Mouse (Mus musculus) liver, postnatal 0 days (tissue): ENCODE data around the gene Nek4. TPM values are rescaled to one million over a fixed set of nuclear protein-coding genes. Genes with fewer than 3 reads are reported as not detected.

Experiments used
- ATAC-seq: fragments of 200-750 bp; cut with Nextera tagmentation; 2 replicates; pipeline ENCODE4 v1.8.0; 2017; ENCODE audit warnings: mild to moderate bottlenecking, moderate library complexity
- DNase-seq: peaks from one replicate; pipeline ENCODE4 v3.0.0-alpha.2; 2016
- H3K27ac ChIP-seq: fragments of 300-500 bp; sonication (generic); 2 replicates; pipeline ENCODE4 v1.5.1; 2014; ENCODE audit warnings: antibody characterized with exemption, moderate library complexity, mild to moderate bottlenecking, low read depth
- H3K27me3 ChIP-seq: fragments of 300-500 bp; sonication (generic); 2 replicates; pipeline ENCODE4 v1.6.1; 2014; ENCODE audit warnings: low read length, control low read depth, mixed read lengths; ENCODE audit not compliant: insufficient read depth
- H3K36me3 ChIP-seq: fragments of 300-500 bp; sonication (generic); replicated peaks from 2 replicates; pipeline ENCODE4 v1.6.1; 2014; ENCODE audit warnings: mild to moderate bottlenecking, control low read depth, low read length, moderate library complexity, mixed read lengths; ENCODE audit not compliant: insufficient read depth
- H3K4me1 ChIP-seq: fragments of 300-500 bp; sonication (generic); 2 replicates; pipeline ENCODE4 v1.6.1; 2014; ENCODE audit warnings: antibody characterized with exemption, mild to moderate bottlenecking, control low read depth; ENCODE audit not compliant: insufficient read depth
- H3K4me2 ChIP-seq: fragments of 300-500 bp; sonication (generic); 2 replicates; pipeline ENCODE4 v1.6.1; 2014; ENCODE audit warnings: low read depth, mild to moderate bottlenecking, low read length, moderate library complexity, mixed read lengths
- H3K4me3 ChIP-seq: fragments of 300-500 bp; sonication (generic); 2 replicates; pipeline ENCODE4 v1.5.1; 2014; ENCODE audit warnings: low read depth, low read length
- H3K9ac ChIP-seq: fragments of 300-500 bp; sonication (generic); replicated peaks from 2 replicates; pipeline ENCODE4 v1.6.1; 2014; ENCODE audit warnings: mild to moderate bottlenecking, moderate library complexity
- H3K9me3 ChIP-seq: fragments of 300-500 bp; sonication (generic); 2 replicates; pipeline ENCODE4 v1.6.1; 2016; ENCODE audit warnings: mild to moderate bottlenecking, control low read depth, low read length, mixed read lengths
- CTCF ChIP-seq: sonication (generic); IDR thresholded peaks from 2 replicates; pipeline ENCODE4 v1.5.1; 2016; ENCODE audit warnings: antibody characterized with exemption, low read depth
- EP300 ChIP-seq: IDR thresholded peaks from 2 replicates; pipeline ENCODE4 v1.6.1; 2016; ENCODE audit warnings: antibody characterized with exemption, low read depth, mild to moderate bottlenecking
- WGBS: fragments of 180-500 bp; shearing (Covaris S2); extraction: QIAGEN DNeasy Blood & Tissue Kit; methylation state at CpG from one replicate; pipeline ENCODE4 v1.1.7; 2014; ENCODE audit not compliant: insufficient replicate concordance; 5-methylcytosine and 5-hydroxymethylcytosine counted together
- polyA plus RNA-seq: library from polyadenylated mRNA; unstranded; fragments of >200 nt; fragmentation: Nextera tagmentation; extraction: Ambion mirVana; gene quantifications from 2 replicates; pipeline ENCODE4 v1.2.1, GENCODE M21; 2015

Nek4 gene
- polyA plus RNA-seq, 1 experiment from 2014 or later, result 3.1 TPM

- peak; percentile 56 for ATAC-seq
- H3K4me2 ChIP-seq, result no peak overlapping the region
- no peaks in the 10 kb centered on the region for H3K27me3 ChIP-seq
- H3K9ac ChIP-seq, result no peak overlapping the region
- peaks cover 12% of the 10 kb centered on the region for H3K4me1 ChIP-seq
- TF ChIP-seq EP300 (peak; percentile 61), CTCF (no peak)
- DNase-seq, result no peak
- H3K9me3 ChIP-seq, result no peaks in the 10 kb centered on the region
- 0 out of 2 replicates have a peak, but pooled peaks cover 2% of the 10 kb centered on the region for H3K36me3 ChIP-seq
- WGBS, result 70% methylated on average over 3 of the region's 3 CpGs
- H3K4me3 ChIP-seq, result no peak overlapping the region
- peak overlapping the region; percentile 60 for H3K27ac ChIP-seq
Measured at GRCm38 (mm10) chr14:30925492-30925891, 25.7 kb upstream of the Nek4 start.

GRCm38 (mm10) chr14:30930386-30930785, 20.8 kb upstream of the Nek4 start:
- Histone ChIP-seq H3K9ac (peak overlapping the region; percentile 26; the same call in 1 of the 2 replicates), H3K27me3 (no peaks in the 10 kb centered on the region), H3K27ac (peak overlapping the region; percentile 88), H3K9me3 (no peaks in the 10 kb centered on the region), H3K4me1 (peaks cover 8% of the 10 kb centered on the region), H3K4me3 (no peak overlapping the region), H3K36me3 (peaks cover 14% of the 10 kb centered on the region), H3K4me2 (peak overlapping the region; percentile 38; the same call in 1 of the 2 replicates)
- TF ChIP-seq CTCF (no peak), EP300 (peak; percentile 69)
- DNase-seq (peak; percentile 73), ATAC-seq (peak; percentile 82)
- 56% methylated on average over 4 of the region's 4 CpGs for WGBS

- WGBS, result 78% methylated on average over 9 of the region's 9 CpGs
- Histone ChIP-seq H3K4me2 (no peak overlapping the region), H3K36me3 (peaks cover 19% of the 10 kb centered on the region), H3K9me3 (no peaks in the 10 kb centered on the region), H3K27me3 (no peaks in the 10 kb centered on the region), H3K9ac (no peak overlapping the region), H3K4me3 (no peak overlapping the region), H3K27ac (no peak overlapping the region), H3K4me1 (peaks cover 8% of the 10 kb centered on the region)
- ATAC-seq (no peak), DNase-seq (no peak)
- TF ChIP-seq EP300, result no peak
- TF ChIP-seq CTCF, result no peak
Measured at GRCm38 (mm10) chr14:30933351-30933750, 17.8 kb upstream of the Nek4 start.

DNA sequence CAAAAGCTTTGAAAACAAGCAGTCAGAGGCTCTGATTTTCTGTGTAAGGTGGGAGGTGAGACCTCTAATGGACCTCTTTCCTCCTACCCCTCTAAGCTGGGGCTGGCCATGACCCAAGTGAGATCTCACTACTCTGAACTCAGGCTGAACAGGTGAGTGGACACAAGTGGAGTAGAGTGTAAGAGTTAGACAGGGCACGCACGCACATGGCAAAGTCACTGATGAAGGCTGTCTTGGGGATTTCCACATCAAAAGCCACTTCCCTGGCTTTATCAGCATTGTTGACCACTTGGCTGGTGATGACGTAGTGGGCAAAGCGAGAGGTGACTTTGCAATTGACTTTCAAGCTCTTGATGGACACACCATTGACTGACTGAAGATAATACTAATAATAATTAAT, 8.9 kb upstream of the Nek4 start:
- DNase-seq, result no peak
- TF ChIP-seq EP300 (no peak), CTCF (no peak)
- peak overlapping the region; percentile 64 for H3K9ac ChIP-seq
- H3K9me3 ChIP-seq, result no peaks in the 10 kb centered on the region
- 60% methylated on average over 4 of the region's 4 CpGs for WGBS
- no peak overlapping the region for H3K4me3 ChIP-seq
- no peak for ATAC-seq
- H3K27me3 ChIP-seq, result no peaks in the 10 kb centered on the region
- H3K4me2 ChIP-seq, result peak overlapping the region; percentile 60
- H3K36me3 ChIP-seq, result no peaks in the 10 kb centered on the region
- peak overlapping the region; percentile 98 for H3K27ac ChIP-seq
- peaks cover 4% of the 10 kb centered on the region for H3K4me1 ChIP-seq

DNA sequence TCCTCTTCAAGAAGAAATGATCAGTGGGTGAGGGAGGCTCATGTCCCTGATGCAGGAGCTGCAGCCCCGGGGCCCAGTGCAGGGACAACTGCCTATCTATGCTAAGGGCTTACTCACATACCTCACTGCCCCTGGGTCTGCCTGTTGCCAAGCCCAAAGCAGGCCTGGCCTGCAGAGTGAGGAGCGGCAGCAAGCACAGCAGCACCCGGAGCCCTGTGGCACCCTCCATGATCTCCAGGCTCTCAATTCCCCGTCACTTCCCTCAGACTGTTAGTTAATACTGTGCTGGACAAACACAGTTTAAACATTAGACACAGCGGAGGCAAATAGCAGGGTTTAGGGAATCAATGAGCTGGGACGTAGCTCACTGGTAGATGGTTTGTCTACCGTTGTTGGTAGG, 8.1 kb upstream of the Nek4 start, which contains the start of gene Itih1:
TSS of gene Itih1 (minus strand) at position 252 of the 400 bp plus-strand sequence.
- peak within 1 kb of the TSS; percentile 60 for H3K4me2 ChIP-seq
- WGBS, result 55% methylated on average over 7 of the region's 7 CpGs
- H3K9me3 ChIP-seq, result no peaks in the 10 kb centered on the region
- peaks cover 4% of the 10 kb centered on the region for H3K4me1 ChIP-seq
- DNase-seq (peak; percentile 51), ATAC-seq (peak; percentile 55)
- no peaks in the 10 kb centered on the region for H3K36me3 ChIP-seq
- peak within 1 kb of the TSS; percentile 98 for H3K27ac ChIP-seq
- peak within 1 kb of the TSS; percentile 35 for H3K4me3 ChIP-seq
- H3K27me3 ChIP-seq, result no peaks in the 10 kb centered on the region
- TF ChIP-seq CTCF, result no peak
- no peak for TF ChIP-seq EP300
- H3K9ac ChIP-seq, result peak within 1 kb of the TSS; percentile 64

GRCm38 (mm10) chr14:30943860-30944674, 7.1 kb upstream of the Nek4 start:
- 44% methylated on average over 11 of the region's 11 CpGs for WGBS
- peak overlapping the region; percentile 60 for H3K4me2 ChIP-seq
- DNase-seq (peak; percentile 75), ATAC-seq (peak; percentile 77)
- no peak overlapping the region for H3K4me3 ChIP-seq
- H3K4me1 ChIP-seq, result peaks cover 4% of the 10 kb centered on the region
- no peaks in the 10 kb centered on the region for H3K36me3 ChIP-seq
- peak overlapping the region; percentile 50; the same call in 1 of the 2 replicates for H3K9ac ChIP-seq
- H3K27ac ChIP-seq, result peak overlapping the region; percentile 98
- H3K9me3 ChIP-seq, result no peaks in the 10 kb centered on the region
- TF ChIP-seq EP300 (peak; percentile 62; the same call in 1 of the 2 replicates), CTCF (peak; percentile 82)
- no peaks in the 10 kb centered on the region for H3K27me3 ChIP-seq
